Mouse (Mus musculus): Measurements from ENCODE around the gene Wrb. TPM values are rescaled to one million over a fixed set of nuclear protein-coding genes. Genes with fewer than 3 reads are reported as not detected.

Gene Wrb
- 12.6 TPM for polyA plus RNA-seq (2014; fragmentation: Illumina TruSeq; extraction: RNeasy Lipid Tissue Mini Kit (QIAGEN cat#74804); ENCODE audit: low read depth, low replicate concordance)

GRCm38 (mm10) chr16:96145110-96145800 is at the start of gene Wrb:
Gene Wrb (plus strand): TSS chr16:96145407.

GRCm38 (mm10) chr16:96127657-96128344 is 17.4 kb upstream of the Wrb start, which contains the start of gene Hmgn1:
Gene Hmgn1 (minus strand): TSS chr16:96127729.

GRCm38 (mm10) chr16:96191531-96192506 is 46.6 kb downstream of the Wrb start, which contains the start of gene Lca5l:
Gene Lca5l (minus strand): TSS chr16:96192271.

GRCm38 (mm10) chr16:96199913-96200701 is 54.9 kb downstream of the Wrb start, which contains the start of gene Sh3bgr:
Gene Sh3bgr (plus strand): TSS chr16:96200450.

Other genes starting within 250 kb of the Wrb start
- 30.2 TPM for gene Psmg1, start 154.4 kb upstream of the Wrb start, polyA plus RNA-seq (2014; fragmentation: Illumina TruSeq; extraction: RNeasy Lipid Tissue Mini Kit (QIAGEN cat#74804); ENCODE audit: low read depth, low replicate concordance)
- gene Brwd1, start 62.9 kb upstream of the Wrb start, polyA plus RNA-seq (2014; fragmentation: Illumina TruSeq; extraction: RNeasy Lipid Tissue Mini Kit (QIAGEN cat#74804); ENCODE audit: low read depth, low replicate concordance) = 79.7 TPM
- gene Hmgn1, start 17.7 kb upstream of the Wrb start, polyA plus RNA-seq (2014; fragmentation: Illumina TruSeq; extraction: RNeasy Lipid Tissue Mini Kit (QIAGEN cat#74804); ENCODE audit: low read depth, low replicate concordance) = 73.7 TPM
- gene Lca5l, start 46.9 kb downstream of the Wrb start, polyA plus RNA-seq (2014; fragmentation: Illumina TruSeq; extraction: RNeasy Lipid Tissue Mini Kit (QIAGEN cat#74804); ENCODE audit: low read depth, low replicate concordance) = 181 TPM
- 4.0 TPM for gene Sh3bgr, start 55.0 kb downstream of the Wrb start, polyA plus RNA-seq (2014; fragmentation: Illumina TruSeq; extraction: RNeasy Lipid Tissue Mini Kit (QIAGEN cat#74804); ENCODE audit: low read depth, low replicate concordance)
- not detected for gene B3galt5, start 90.4 kb downstream of the Wrb start, polyA plus RNA-seq (2014; fragmentation: Illumina TruSeq; extraction: RNeasy Lipid Tissue Mini Kit (QIAGEN cat#74804); ENCODE audit: low read depth, low replicate concordance)

Data from testis, adult 10 weeks (tissue).